Mouse (Mus musculus) kidney, embryonic 15.5 days (tissue): ENCODE results near the gene Il20rb. TPM values are rescaled to one million over a fixed set of nuclear protein-coding genes. Genes with fewer than 3 reads are reported as not detected.

Source experiments
- ATAC-seq: fragments of 200-750 bp; cut with Nextera tagmentation; replicated peaks from 2 replicates; pipeline ENCODE4 v1.8.0; 2017; ENCODE audit warnings: moderate TSS enrichment; ENCODE audit not compliant: low FRiP score
- H3K27ac ChIP-seq: fragments of 300-500 bp; sonication (generic); 2 replicates; pipeline ENCODE4 v1.5.1; 2015; ENCODE audit warnings: mild to moderate bottlenecking, inconsistent platforms
- H3K27me3 ChIP-seq: fragments of 300-500 bp; sonication (generic); 2 replicates; pipeline ENCODE4 v1.6.1; 2015; ENCODE audit warnings: inconsistent platforms
- H3K36me3 ChIP-seq: fragments of 300-500 bp; sonication (generic); 2 replicates; pipeline ENCODE4 v1.6.1; 2015; ENCODE audit warnings: inconsistent platforms
- H3K4me1 ChIP-seq: fragments of 300-500 bp; sonication (generic); 2 replicates; pipeline ENCODE4 v1.6.1; 2015; ENCODE audit warnings: inconsistent platforms
- H3K4me2 ChIP-seq: fragments of 300-500 bp; sonication (generic); 2 replicates; pipeline ENCODE4 v1.6.1; 2015; ENCODE audit warnings: moderate library complexity, mild to moderate bottlenecking, inconsistent platforms
- H3K4me3 ChIP-seq: fragments of 300-500 bp; sonication (generic); replicated peaks from 2 replicates; pipeline ENCODE4 v1.5.1; 2015; ENCODE audit warnings: mild to moderate bottlenecking, inconsistent platforms
- H3K9ac ChIP-seq: fragments of 300-500 bp; sonication (generic); 2 replicates; pipeline ENCODE4 v1.6.1; 2015; ENCODE audit warnings: mild to moderate bottlenecking, inconsistent platforms
- H3K9me3 ChIP-seq: fragments of 300-500 bp; sonication (generic); replicated peaks from 2 replicates; pipeline ENCODE4 v1.6.1; 2016; ENCODE audit warnings: inconsistent platforms
- WGBS: fragments of 180-500 bp; shearing (Covaris S2); methylation state at CpG from one replicate; pipeline ENCODE4 v1.1.7; 2015; ENCODE audit warnings: mixed read lengths; 5-methylcytosine and 5-hydroxymethylcytosine counted together
- polyA plus RNA-seq: library from polyadenylated mRNA; unstranded; fragments of >200 nt; fragmentation: Nextera tagmentation; extraction: Ambion mirVana; gene quantifications from 2 replicates; pipeline ENCODE4 v1.2.1, GENCODE M21; 2015

Gene Il20rb
- polyA plus RNA-seq, 1 experiment from 2014 or later: 1.5 TPM

DNA sequence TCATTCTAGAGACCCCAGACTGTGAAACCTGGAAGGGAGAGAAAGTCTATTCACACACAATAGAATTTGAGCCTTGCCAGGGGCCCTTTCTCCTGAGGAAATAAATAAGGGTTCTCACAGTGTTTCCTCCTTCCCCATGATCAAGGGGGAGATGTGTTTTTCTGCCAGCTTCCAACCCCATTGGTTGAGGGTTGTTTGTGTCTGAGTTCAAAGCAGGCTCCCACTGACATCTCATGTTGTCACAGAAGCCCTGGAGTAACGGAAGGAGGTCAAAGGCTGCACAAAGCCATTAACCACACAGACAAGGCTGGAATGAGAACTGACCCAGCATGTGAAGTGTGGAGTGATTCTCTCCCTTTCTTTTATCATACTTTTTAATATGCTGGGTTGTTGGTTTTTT is 69.8 kb downstream of the Il20rb start:
- Histone ChIP-seq H3K4me2 (no peak overlapping the region), H3K4me1 (peaks cover 6% of the 10 kb centered on the region; the same call in 1 of the 2 replicates), H3K36me3 (no peaks in the 10 kb centered on the region), H3K9ac (no peak overlapping the region), H3K4me3 (no peak overlapping the region), H3K27ac (peak overlapping the region; percentile 54; the same call in 1 of the 2 replicates), H3K9me3 (no peaks in the 10 kb centered on the region), H3K27me3 (no peaks in the 10 kb centered on the region)
- 15% methylated on average over 1 of the region's 1 CpGs for WGBS
- peak; percentile 77 for ATAC-seq

DNA sequence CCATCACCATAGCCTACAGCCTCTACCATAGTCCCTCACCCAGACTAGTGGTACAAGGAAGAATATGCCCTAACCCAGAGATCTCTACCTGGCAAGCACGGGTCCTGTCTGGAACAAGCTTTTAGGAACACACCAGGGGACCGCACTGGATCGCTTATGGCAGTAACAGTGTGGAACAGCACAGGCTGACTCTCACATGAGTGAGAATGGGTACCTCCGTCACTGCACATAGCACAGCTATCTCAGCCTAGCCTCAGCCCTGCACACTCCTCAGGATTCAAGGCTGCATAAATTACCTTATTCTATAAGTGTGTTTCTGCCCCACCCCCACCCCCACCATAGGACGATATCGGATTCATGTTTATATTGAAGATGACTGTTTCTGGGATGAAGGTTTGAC is 70.3 kb downstream of the Il20rb start:
- H3K4me1 ChIP-seq: peaks cover 6% of the 10 kb centered on the region; the same call in 1 of the 2 replicates
- H3K9ac ChIP-seq: no peak overlapping the region
- H3K9me3 ChIP-seq: no peaks in the 10 kb centered on the region
- peak; percentile 65 for ATAC-seq
- H3K4me2 ChIP-seq: no peak overlapping the region
- 56% methylated on average over 6 of the region's 6 CpGs for WGBS
- H3K27ac ChIP-seq: peak overlapping the region; percentile 54
- H3K27me3 ChIP-seq: no peaks in the 10 kb centered on the region
- H3K36me3 ChIP-seq: no peaks in the 10 kb centered on the region
- no peak overlapping the region for H3K4me3 ChIP-seq

DNA sequence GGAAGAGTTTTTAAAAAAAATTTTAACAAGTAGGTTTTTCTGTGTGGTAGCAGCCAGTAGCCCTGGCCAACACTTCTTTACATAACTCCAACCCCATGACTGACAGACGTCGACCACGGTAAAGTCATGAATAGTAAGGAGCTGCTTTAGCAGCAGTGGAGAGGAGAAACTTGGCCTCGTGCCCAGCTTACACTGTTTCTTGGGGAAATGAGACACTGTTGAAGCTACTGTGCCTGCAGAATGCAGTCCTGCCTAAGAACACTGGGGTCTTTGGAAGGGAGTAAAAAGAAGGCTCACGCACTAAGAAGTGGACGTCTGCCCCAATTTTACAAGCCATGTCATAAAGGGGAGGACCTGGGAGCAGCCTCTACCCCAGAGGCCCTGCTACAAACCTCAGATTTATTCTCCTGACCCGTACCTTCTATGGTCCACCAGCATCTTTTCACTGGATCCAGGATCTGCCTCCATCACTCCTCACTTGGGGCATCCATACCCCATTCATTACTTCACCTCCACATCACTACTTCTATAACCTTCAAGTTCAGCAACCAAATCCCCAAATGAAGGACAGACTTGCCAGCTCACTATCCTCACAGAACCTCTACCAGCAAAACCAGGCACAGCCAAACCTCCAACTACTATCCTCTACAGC is 71.1 kb downstream of the Il20rb start:
- Histone ChIP-seq H3K4me2 (no peak overlapping the region), H3K4me3 (no peak overlapping the region), H3K27ac (0 out of 2 replicates have a peak overlapping the region, but pooled peaks have one; percentile 54), H3K36me3 (no peaks in the 10 kb centered on the region), H3K9me3 (no peaks in the 10 kb centered on the region), H3K27me3 (no peaks in the 10 kb centered on the region), H3K9ac (no peak overlapping the region), H3K4me1 (peaks cover 6% of the 10 kb centered on the region; the same call in 1 of the 2 replicates)
- ATAC-seq: no peak
- 41% methylated on average over 7 of the region's 7 CpGs for WGBS

Other genes starting within 250 kb of the Il20rb start
- 71.5 and 76.8 TPM in 2 replicates for gene Nck1, start 59.3 kb upstream of the Il20rb start, polyA plus RNA-seq
- 4.5 and 5.6 TPM in 2 replicates for gene Slc35g2, start 84.3 kb upstream of the Il20rb start, polyA plus RNA-seq
- 45.0 and 48.9 TPM in 2 replicates for gene Stag1, start 111.0 kb upstream of the Il20rb start, polyA plus RNA-seq